Mouse (Mus musculus) ES-E14 (cell line): ENCODE measurements at regions not wholly inside any gene's neighbourhood (a gene's known extent, or its start where the extent isn't known, plus 50 kb on each side); places are given as distances from the start of the nearest gene placed in this dataset.

Source experiments
- DNase-seq: peaks from one replicate; pipeline ENCODE4 v3.0.0-alpha.2; 2013; ENCODE audit warnings: low read depth, low spot score
- H3K27ac ChIP-seq: 2 replicates; pipeline ENCODE4 v1.5.1; 2012; ENCODE audit warnings: low read depth, mild to moderate bottlenecking, low read length, moderate library complexity, mixed read lengths; ENCODE audit not compliant: poor library complexity, insufficient read depth, severe bottlenecking
- H3K36me3 ChIP-seq: 2 replicates; pipeline ENCODE4 v1.6.1; 2012; ENCODE audit warnings: mild to moderate bottlenecking, low read length, moderate library complexity, mixed read lengths; ENCODE audit not compliant: control insufficient read depth, poor library complexity, insufficient read depth, severe bottlenecking
- H3K4me1 ChIP-seq, 2 experiments: fragments of 150-350 bp in 1 of 2; sonication (generic) in 1 of 2; 2 replicates each; pipeline ENCODE4 v1.6.1; 2012; ENCODE audit warnings: low read length in 2 of 2, mild to moderate bottlenecking in 1 of 2, mixed read lengths in 1 of 2; ENCODE audit not compliant: control insufficient read depth in 2 of 2, insufficient read depth in 2 of 2, poor library complexity in 1 of 2
- H3K4me3 ChIP-seq, 2 experiments: fragments of 150-350 bp in 1 of 2; sonication (generic) in 1 of 2; 2 replicates each; pipeline ENCODE4 v1.5.1; 2012; ENCODE audit warnings: low read length in 2 of 2, low read depth in 1 of 2, mild to moderate bottlenecking in 1 of 2, mixed read lengths in 1 of 2; ENCODE audit not compliant: insufficient read depth in 1 of 2, poor library complexity in 1 of 2, severe bottlenecking in 1 of 2
- H3K9ac ChIP-seq: 2 replicates; pipeline ENCODE4 v1.6.1; 2012; ENCODE audit warnings: low read depth, mild to moderate bottlenecking, low read length, mixed read lengths; ENCODE audit not compliant: poor library complexity, insufficient read depth, severe bottlenecking
- H3K9me3 ChIP-seq: fragments of 150-350 bp; sonication (generic); 2 replicates; pipeline ENCODE4 v1.6.1; 2012; ENCODE audit warnings: low read depth, mild to moderate bottlenecking, low read length; ENCODE audit not compliant: control insufficient read depth, insufficient read depth
- CHD2 ChIP-seq: IDR thresholded peaks from 2 replicates; pipeline ENCODE4 v1.6.1; 2014; ENCODE audit warnings: mild to moderate bottlenecking, low read depth, low read length, inconsistent platforms
- HCFC1 ChIP-seq: IDR thresholded peaks from 2 replicates; pipeline ENCODE4 v1.6.1; 2012; ENCODE audit warnings: low read length, inconsistent platforms, borderline replicate concordance; ENCODE audit not compliant: insufficient read depth
- MAFK ChIP-seq: IDR thresholded peaks from 2 replicates; pipeline ENCODE4 v1.6.1; 2014; ENCODE audit warnings: mild to moderate bottlenecking, low read depth, low read length, inconsistent platforms; ENCODE audit not compliant: insufficient read depth
- ZC3H11A ChIP-seq: IDR thresholded peaks from 2 replicates; pipeline ENCODE4 v1.6.1; 2012; ENCODE audit warnings: low read depth, mild to moderate bottlenecking, inconsistent platforms, low read length, borderline replicate concordance
- ZNF384 ChIP-seq: IDR thresholded peaks from 2 replicates; pipeline ENCODE4 v1.6.1; 2012; ENCODE audit warnings: low read depth, low read length, inconsistent platforms
- in situ Hi-C, 2 experiments: fragments of 600-800 bp; cut with MboI; formaldehyde crosslinking; loops; one replicate each; pipeline ENCODE4 v1.15.1; 2025; ENCODE audit warnings: low sequenced_read_pairs in 2 of 2, inconsistent platforms in 1 of 2; ENCODE audit not compliant: unreplicated experiment in 2 of 2

- H3K36me3 ChIP-seq: no peaks in the 10 kb centered on the region
- no peak for DNase-seq
- in situ Hi-C loops: no loop called here
- H3K4me3 ChIP-seq: no peak overlapping the region
- no peak overlapping the region for H3K27ac ChIP-seq
- H3K9me3 ChIP-seq: no peaks in the 10 kb centered on the region
- no peak overlapping the region for H3K9ac ChIP-seq
- TF ChIP-seq HCFC1: no peak
- TF ChIP-seq ZC3H11A: no peak
- TF ChIP-seq ZNF384: no peak
- TF ChIP-seq MAFK: no peak
- no peak for TF ChIP-seq CHD2
- H3K4me1 ChIP-seq: no peaks in the 10 kb centered on the region
Observed at GRCm38 (mm10) chr13:18651658-18652057, 65.4 kb upstream of the Vps41 start.

GRCm38 (mm10) chr13:18614763-18615616 is 102.1 kb upstream of the Vps41 start:
- Histone ChIP-seq H3K9ac (peak overlapping the region; percentile 29; the same call in 1 of the 2 replicates), H3K9me3 (no peaks in the 10 kb centered on the region), H3K27ac (no peak overlapping the region), H3K4me1 (peaks cover 2 to 3% of the 10 kb centered on the region in 2 experiments; a peak in 2 of 4 replicates), H3K36me3 (no peaks in the 10 kb centered on the region), H3K4me3 (peak overlapping the region; percentile 27 to 56)
- in situ Hi-C loops: no loop called here
- DNase-seq: peak; percentile 27
- TF ChIP-seq ZNF384 (no peak), HCFC1 (no peak), ZC3H11A (no peak), MAFK (no peak), CHD2 (no peak)

- H3K36me3 ChIP-seq: no peaks in the 10 kb centered on the region
- no peak overlapping the region for H3K27ac ChIP-seq
- H3K9ac ChIP-seq: no peak overlapping the region
- TF ChIP-seq MAFK: no peak
- no peak for TF ChIP-seq ZNF384
- no peak for TF ChIP-seq CHD2
- TF ChIP-seq ZC3H11A: no peak
- H3K4me1 ChIP-seq: peaks cover 5 to 8% of the 10 kb centered on the region in 2 experiments; a peak in 3 of 4 replicates
- H3K4me3 ChIP-seq: no peak overlapping the region
- DNase-seq: no peak
- in situ Hi-C loops: no loop called here
- H3K9me3 ChIP-seq: no peaks in the 10 kb centered on the region
Observed at GRCm38 (mm10) chr13:18580718-18581550, 136.2 kb upstream of the Vps41 start.

DNA sequence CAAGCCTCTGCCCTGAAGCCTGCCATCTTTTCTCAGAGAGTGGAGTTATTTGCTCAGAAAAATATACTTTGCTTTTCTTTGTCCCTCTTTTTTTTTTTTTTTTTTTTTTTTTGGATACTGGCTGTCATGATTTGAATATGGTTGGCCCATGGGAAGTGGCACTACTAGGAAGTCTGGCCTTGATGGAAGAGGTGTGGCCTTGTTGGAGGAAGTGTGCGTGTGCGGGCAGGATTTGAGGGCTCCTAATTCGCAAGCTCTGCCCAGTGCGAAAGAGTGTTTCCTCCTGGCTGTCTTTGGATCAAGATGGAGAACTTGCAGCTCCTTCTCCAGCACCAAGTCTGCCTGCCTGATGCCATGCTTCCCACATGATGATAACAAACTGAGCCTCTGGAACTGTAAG is 141.1 kb upstream of the Vps41 start:
- TF ChIP-seq HCFC1 (no peak), ZC3H11A (no peak), ZNF384 (peak; percentile 87)
- Histone ChIP-seq H3K4me1 (peaks cover 8% of the 10 kb centered on the region in 2 experiments; a peak in 3 of 4 replicates), H3K4me3 (no peak overlapping the region), H3K36me3 (no peaks in the 10 kb centered on the region), H3K9me3 (no peaks in the 10 kb centered on the region), H3K9ac (no peak overlapping the region), H3K27ac (peak overlapping the region; percentile 16)
- DNase-seq: no peak
- in situ Hi-C loops: no loop called here
